Mouse (Mus musculus) heart, adult 2 months (tissue): ENCODE data around the gene Ctnna2.

ENCODE experiments used
- CTCF ChIP-seq: fragments of 200-600 bp; IDR thresholded peaks from 2 replicates; pipeline ENCODE4 v1.8.1; 2022; ENCODE audit warnings: antibody characterized with exemption, mild to moderate bottlenecking, moderate library complexity
- EP300 ChIP-seq: fragments of 200-500 bp; IDR thresholded peaks from 2 replicates; pipeline ENCODE4 v1.6.1; 2011; ENCODE audit warnings: low read depth, low read length, control low read depth; ENCODE audit not compliant: insufficient read depth
- POLR2A ChIP-seq: fragments of 200-500 bp; IDR thresholded peaks from 2 replicates; pipeline ENCODE4 v1.6.1; 2011; ENCODE audit warnings: mild to moderate bottlenecking, low read depth, low read length, control low read depth; ENCODE audit not compliant: insufficient read depth

DNA sequence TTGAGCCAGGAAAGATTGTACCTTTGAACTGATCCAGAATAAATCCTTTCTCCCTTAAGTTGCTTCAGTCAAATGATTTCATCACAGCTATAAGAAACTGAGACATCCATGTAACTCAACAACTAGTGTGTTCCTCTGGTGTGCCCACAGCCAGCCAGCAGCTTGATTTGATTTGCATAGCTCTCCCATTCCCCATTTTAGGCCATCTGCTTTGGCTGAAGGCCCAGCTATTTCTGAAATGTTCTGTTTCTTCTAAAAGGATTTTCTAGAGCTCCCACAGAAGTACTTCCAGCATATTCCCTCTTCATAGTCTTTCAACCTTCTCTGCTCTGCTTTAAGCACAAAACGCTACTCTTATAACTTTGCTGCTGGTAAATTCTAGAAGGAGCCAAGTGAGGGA, 770.3 kb downstream of the Ctnna2 start:
- TF ChIP-seq POLR2A (no peak), CTCF (no peak), EP300 (no peak)
